Mouse (Mus musculus) kidney, postnatal 4 days (tissue): ENCODE data around the gene Fbxo22.

Experiments used
- DNase-seq, 2 experiments: peaks; one replicate each; pipeline ENCODE4 v3.0.0; 2021; ENCODE audit warnings: mixed read lengths in 2 of 2

Fbxo22 gene

GRCm38 (mm10) chr9:55208790-55209481 lies at the start of gene Fbxo22:
Gene Fbxo22 (plus strand): TSS chr9:55208925.
- peak; percentile 91 to 95 for DNase-seq

GRCm38 (mm10) chr9:55170655-55171412 lies 37.9 kb upstream of the Fbxo22 start:
- no peak for DNase-seq

DNA sequence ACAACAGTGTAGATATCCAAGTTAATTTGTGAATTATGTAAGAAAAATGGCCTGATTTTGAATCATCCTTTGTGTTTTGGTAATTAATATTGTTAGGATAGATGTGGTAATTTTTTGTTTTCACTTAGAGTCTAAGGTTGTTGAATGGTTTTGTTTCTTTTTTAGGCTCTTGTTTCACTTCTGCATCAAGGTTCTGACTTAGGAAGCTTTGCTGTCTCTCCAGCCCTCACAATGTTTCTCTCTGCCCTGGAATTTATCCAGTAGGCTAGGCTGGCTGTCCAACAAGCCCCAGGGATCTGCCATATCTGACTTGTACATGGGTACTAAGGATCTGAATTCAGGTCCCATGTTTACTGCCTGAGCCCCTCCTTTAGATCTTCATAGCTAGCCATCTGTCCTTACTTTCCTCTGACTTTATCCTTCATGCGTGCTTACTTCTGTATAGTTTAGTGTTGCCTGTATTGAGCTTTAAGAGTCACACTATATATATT lies 36.5 kb upstream of the Fbxo22 start:
- DNase-seq = no peak

GRCm38 (mm10) chr9:55174235-55174634 lies 34.5 kb upstream of the Fbxo22 start:
- DNase-seq = no peak

GRCm38 (mm10) chr9:55195876-55196275 lies 12.8 kb upstream of the Fbxo22 start:
- DNase-seq = no peak

GRCm38 (mm10) chr9:55198260-55198659 lies 10.5 kb upstream of the Fbxo22 start:
- DNase-seq = no peak

DNA sequence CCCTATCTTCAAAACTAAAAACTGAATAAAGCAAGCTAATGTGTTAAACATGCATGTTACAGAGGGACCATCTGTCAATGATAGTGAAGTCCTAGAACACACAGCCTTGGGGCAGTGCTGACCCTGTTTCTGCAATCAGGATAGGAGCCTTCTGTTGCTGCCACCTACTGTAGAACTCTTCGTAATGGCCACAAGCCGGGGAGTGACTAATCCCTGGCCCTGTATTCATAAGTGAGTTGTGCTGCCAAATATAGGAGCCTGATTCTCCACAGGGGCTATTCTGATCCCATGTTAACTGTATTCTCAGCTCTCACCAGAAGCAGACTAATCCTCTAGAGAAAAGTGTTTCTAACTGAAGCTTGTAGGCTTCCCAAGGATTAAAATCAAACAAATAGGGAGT lies 9.4 kb upstream of the Fbxo22 start:
- DNase-seq = no peak

GRCm38 (mm10) chr9:55208458-55208789 lies 301 bp upstream of the Fbxo22 start:
- DNase-seq = peak in 1 of 2 experiments; percentile 4

DNA sequence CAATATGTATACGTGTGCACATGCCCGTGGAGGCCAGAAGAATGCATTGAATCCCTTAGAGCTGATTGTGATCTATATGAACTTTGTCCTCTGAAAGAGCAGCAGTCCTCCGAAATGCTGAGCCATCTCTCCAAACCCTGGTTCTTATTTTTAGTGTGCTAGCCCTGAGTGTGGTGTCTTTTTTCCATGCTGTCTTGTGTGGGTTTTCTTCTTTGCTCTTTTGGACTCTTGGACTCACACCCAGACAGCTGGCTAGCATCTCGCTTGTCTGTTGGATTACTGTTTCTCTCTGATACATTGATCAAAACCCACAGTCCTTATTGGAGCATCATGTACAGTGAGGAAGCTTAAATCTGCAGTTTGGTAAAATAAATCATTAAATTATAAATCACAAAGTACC lies 2.9 kb downstream of the Fbxo22 start:
- no peak for DNase-seq

DNA sequence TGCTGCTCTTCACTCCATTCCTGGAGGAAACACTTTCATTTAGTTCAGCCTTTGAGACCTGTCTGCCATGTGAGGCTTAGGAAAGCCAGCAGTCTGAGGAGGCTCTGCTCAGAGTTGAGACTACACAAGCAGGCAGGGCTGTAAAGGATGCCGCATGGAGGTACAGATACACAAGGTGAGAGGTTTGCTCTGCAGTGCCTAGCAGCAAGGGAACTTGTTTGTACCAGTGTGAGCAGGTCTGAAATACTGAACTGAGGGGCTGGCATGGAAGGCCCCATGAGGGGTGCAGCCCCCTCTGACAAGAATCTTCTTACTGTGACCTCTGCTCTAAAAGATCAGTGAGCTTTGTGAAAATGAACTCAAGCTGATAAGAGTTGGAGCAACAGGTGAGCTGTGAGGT lies 4.7 kb downstream of the Fbxo22 start:
- DNase-seq = no peak

DNA sequence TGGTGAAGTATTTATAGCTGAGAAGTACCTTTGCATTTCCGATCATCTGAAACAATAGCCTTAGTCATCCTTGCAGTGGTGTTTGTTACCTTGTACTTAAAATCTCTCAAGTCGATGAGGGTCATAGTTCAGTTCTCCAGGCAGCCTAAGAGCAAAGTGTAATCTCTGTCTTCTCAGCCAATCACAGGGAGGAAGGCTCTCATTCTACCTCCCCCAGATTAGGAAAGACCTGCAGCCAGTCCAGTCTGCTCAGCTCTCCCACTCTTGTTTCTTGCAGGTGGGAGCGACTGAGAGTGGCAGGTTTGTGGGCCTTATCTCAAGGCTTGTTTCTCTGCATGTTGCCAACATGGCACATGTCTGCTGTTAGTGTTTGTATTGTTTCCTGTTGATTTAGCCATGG lies 6.3 kb downstream of the Fbxo22 start:
- peak in 1 of 2 experiments; percentile 15 for DNase-seq

GRCm38 (mm10) chr9:55215648-55216047 lies 6.9 kb downstream of the Fbxo22 start:
- DNase-seq = no peak

DNA sequence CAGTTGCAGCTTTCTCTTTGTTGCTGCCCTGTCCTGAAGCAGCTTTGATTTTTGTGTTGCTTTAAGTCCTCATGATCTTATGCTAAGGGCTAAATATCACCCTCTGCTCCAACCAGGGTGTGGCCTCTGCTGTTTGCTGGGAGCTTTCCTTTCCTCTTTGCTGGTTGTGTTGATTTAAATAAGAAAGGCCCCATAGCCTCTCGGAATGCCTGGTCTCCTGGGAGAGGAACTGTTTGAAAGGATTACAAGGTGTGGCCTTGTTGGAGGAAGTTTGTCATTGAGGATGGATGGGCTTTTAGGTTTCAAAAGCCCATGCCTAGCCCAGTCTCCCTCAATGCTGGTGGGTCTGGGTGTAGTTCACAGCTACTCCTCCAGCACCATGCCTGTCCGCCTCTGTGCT lies 7.4 kb downstream of the Fbxo22 start:
- DNase-seq = no peak

GRCm38 (mm10) chr9:55217381-55217780 lies 8.7 kb downstream of the Fbxo22 start:
- DNase-seq = no peak

GRCm38 (mm10) chr9:55225165-55225737 lies 16.5 kb downstream of the Fbxo22 start:
- no peak for DNase-seq

- no peak for DNase-seq
These were observed 17.5 kb downstream of the Fbxo22 start for GRCm38 (mm10) chr9:55226251-55226650.

- no peak for DNase-seq
These were observed 19.4 kb downstream of the Fbxo22 start for GRCm38 (mm10) chr9:55228149-55228548.

DNA sequence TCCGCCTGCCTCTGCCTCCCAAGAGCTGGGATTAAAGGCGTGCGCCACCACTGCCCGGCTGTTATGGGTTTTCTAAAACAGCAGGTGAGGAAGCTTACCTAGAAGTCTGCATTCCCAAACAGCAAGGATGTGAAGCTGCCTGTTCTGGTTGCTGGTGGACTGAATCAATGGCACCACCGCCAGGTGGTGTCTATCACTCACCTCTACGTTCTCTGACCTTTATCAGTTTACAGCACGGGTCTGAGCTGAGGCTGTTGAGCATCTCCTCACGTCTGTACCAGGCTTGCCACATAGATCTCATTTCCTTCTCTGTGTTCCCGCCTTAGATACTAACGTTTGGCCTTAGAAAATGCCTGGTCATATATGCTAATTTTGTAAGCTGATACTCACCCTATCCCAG lies 20.3 kb downstream of the Fbxo22 start:
- DNase-seq = no peak

DNA sequence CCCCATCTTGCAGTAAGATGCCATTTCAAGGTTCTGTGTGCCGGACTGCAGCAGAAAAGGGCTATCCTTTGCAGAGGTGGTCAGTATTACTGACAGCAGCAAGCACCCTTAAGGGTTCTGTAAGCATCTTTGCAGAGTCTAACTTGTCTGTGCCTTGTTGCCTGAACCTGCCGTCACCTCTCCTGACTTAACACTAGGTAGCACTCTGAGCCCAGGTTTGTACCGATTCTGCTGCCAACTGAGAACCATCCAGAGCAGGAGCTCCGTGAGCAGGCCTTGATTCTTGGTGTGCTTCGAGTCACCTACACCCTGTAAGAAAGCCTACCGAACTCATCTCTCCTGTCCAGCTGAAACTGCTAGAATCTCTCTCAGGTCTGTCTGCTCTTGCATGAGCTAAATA lies 22.8 kb downstream of the Fbxo22 start:
- peak; percentile 14 to 32 for DNase-seq

GRCm38 (mm10) chr9:55232110-55232509 lies 23.4 kb downstream of the Fbxo22 start:
- no peak for DNase-seq

DNA sequence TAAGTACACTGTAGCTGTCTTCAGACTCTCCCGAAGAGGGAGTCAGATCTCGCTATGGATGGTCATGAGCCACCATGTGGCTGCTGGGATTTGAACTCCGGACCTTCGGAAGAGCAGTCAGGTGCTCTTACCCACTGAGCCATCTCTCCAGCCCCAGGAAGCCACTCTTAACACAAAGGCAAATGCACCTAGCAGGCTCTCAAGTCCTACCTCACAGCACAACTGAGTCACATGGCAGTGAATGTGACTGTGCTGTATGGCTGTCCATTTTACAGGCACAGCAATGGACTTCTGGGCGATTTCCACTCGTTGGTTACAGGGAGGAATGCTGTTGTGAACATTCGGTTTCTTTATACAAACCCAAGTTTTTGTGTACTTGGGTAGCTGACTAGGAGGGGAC lies 23.9 kb downstream of the Fbxo22 start:
- DNase-seq = no peak

GRCm38 (mm10) chr9:55233076-55233475 lies 24.4 kb downstream of the Fbxo22 start:
- DNase-seq = peak in 1 of 2 experiments; percentile 32

DNA sequence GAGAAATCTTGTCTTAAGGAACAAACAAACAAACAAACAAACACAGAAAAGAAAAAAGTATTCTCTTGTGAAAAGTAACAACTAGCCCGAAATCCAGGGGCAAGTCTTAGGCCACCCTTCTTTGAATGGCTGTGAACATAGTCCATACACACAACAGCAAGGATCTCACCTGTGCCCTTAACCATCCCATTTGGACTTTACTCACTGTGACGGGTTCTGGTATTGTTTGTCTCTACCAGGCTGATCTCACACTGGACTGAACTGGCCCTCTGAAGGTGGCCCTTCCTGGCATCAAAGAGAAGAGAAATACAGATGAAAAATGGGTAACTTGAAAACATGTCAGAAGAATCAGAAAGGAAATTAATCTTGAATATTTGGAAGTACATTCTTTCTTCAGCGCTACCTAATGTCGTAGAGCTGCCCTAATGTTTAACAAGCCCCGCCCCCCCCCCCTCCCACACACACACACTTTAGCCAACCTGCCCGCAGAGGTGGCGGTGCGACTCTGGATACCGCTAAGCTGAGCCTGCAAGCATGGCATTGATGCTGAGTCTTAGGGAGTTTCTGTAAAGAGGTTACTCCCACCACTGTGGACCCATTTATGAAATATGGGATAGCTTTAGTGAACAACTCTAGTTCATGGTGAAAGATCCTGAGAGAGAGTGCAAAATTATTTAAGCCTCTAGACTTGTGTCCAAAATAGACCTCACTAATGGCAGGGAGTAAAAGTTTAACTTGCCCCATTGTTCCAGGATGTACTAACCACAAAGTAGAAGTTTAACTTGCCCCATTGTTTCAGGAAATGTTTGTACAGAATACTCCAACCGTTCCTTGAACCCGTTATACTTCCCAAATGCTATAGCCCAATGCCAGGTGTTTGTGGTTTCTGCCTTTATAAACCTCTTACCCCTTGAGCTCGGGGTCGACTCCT lies 27.8 kb downstream of the Fbxo22 start:
- peak in 1 of 2 experiments; percentile 20 for DNase-seq
